Mouse (Mus musculus) CD4-positive, CD25-positive, alpha-beta regulatory T cell, adult 4 months (primary cell): ENCODE data around the gene Zfp704. TPM values are rescaled to one million over a fixed set of nuclear protein-coding genes. Genes with fewer than 3 reads are reported as not detected.

Experiments used
- ATAC-seq: one replicate; pipeline ENCODE4 v1.8.0; 2017
- polyA plus RNA-seq, 2 experiments: library from polyadenylated mRNA; unstranded; fragments of 100-300 nt; shearing (Covaris generic); gene quantifications; one replicate each; pipeline ENCODE4 v1.2.1; 2017

The Zfp704 gene
- polyA plus RNA-seq, 2 experiments from 2014 or later = 0.73 to 1.4 TPM

DNA sequence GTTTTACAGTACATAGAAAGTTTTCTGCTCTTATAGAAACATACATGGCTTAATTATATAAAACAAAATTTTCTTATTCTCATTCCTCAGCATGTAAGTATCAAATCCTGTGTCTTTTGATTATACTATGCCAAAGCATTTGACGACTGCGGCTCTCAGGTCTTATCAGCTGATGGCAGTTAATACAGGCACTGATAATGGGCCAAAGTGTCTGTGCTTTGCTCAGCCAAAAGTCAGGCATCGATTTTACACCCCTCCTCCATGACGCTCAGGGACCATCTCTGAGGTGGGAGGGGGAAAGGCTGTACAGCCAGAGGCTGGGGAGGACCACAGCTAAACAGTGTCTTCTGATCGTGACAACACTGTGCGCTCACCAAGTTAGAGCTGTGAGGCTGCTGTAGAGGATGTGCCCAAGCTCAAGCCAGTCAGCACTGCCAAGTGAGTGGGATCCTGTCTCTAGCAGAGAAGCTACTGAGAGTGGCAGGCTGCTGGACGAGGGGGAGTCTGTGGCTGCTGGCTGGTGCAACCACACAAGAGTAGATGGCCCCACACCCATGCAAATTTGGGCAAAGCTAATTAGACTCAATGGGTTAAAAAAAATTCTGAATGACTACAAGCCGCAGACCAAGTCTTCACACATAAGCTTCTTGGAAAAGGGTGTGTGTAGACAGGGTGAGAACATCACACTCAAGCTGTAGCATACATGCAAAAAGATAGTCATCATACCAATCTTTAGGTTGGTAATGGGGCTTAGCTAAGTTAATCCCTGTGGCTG lies 155.1 kb downstream of the Zfp704 start:
- ATAC-seq = no peak

DNA sequence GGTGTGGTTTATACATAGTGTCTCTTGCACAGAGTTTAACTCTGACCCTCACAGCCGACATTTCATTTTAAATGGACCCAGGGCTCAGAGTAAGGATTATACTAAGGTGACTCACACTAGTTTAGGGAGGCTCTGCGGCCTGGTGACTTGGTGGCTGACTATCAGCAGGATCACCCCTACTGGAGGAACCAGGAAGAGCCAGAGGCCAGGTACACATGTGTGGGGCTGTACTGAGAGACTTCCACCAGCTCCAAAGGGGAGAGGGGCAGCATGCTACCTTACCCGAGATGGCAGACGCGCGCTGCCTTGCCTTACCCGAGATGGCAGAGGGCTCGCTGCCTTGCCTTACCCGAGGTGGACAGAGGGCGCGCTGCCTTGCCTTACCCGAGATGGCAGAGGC lies 159.4 kb downstream of the Zfp704 start:
- no peak for ATAC-seq

DNA sequence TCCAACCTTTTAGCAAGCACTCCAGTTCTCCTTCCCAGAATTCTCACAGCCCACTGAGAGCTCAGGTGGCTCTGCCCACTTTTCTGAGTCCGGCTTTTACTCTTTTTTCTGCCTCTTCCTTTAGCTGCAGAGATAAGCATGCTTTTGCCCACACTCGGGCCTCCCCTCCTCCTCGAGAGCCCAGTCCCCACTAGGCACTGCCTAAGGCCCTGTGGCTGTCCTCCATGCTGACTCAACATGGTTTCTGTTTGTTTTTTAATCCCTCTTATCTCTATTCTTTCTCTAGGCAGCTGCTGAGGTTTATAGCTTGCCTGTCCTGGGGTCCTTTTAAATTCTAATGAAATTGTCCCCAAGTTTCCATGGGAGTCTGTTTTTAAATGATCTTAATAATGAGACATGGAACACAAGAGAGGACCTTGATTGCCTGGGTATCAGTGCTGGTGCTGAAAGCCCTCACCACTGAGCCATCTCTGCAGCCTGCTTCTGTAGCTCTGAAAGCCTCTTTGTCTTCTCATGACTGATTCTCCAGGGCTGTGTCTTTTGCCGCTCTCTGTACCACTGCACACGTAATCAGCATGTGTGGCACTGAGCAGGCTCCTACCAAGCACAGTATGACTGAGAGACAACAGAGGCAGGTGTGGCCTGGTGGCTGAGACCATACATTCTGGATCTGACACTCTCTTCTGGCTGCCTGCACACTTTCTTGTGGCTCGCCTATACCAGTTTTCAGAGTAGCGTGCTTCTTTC lies 160.5 kb downstream of the Zfp704 start:
- no peak for ATAC-seq

DNA sequence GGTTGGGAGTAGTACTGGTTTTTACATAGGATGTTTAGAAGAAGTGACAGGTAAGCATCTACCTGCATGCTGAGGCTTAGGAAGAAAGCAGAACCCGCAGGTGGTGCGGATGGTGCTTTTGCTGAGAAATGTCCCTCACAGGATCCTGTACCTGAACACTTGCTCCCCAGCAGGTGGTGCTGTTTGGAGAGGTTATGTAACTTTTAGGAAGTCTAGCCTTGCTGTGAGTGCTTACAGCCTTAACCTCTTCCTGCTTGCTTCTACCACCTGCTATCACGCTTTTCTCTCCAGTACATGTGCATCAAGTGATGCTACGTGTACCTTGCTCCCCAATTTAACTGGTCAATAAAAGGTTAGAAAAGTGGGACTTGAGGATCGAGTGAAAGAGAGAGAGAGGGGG lies 161.3 kb downstream of the Zfp704 start:
- ATAC-seq = no peak

DNA sequence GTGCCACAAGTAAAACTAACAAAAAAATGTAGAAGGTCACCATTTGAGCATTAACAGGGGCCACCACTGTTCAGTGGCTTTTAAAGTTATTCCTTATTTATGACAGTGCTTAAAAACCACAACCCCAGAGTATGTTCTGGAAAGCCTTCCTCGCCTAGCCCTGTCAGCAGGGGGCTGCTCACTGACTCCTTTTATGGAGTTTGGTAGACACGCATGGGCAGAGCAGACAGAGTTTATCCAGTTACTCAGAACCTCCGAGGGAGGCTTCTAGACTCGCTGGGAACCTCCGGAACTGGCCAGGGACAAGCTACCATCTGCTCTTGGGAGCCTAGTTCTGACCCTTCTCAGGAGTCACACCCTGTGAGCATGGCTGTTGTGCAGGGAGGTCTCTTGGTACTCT lies 165.3 kb downstream of the Zfp704 start:
- ATAC-seq = no peak

DNA sequence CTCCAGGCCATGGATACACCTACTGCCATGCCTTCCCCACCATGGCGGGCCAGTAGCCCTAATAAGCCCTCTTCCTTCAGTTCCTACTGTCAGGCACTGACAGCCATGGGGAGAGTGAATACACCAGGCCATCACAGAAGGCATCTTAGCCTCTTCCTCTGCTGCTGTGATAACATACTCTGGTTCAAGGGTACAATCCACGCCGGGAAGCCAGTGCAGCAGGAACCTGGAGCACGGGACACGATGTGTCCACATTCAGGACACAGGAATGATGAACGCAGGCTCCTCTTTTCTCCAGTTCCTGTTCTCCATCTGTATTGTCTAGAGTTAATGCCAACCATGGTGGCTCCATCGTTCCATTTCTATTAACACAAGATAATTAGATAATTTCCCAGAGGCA lies 165.9 kb downstream of the Zfp704 start:
- no peak for ATAC-seq

DNA sequence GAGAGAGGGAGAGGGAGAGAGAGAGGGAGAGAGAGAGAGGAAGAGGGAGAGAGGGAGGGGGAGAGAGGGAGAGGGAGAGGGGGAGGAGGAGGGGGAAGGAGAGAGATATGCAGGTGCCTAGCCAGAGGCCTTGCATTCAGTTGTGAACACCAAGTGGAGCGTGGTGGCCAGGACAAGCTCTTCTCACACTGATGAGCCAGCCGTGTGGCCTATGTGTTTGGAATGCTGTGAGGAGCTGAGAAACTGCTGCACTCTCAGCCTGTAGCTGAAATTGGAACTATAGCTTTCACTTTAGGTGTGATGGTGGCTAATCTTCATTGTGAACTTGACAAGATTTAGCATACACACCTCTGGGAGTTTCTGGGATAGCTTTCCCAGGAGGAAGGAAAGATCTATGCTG lies 166.4 kb downstream of the Zfp704 start:
- ATAC-seq = no peak

DNA sequence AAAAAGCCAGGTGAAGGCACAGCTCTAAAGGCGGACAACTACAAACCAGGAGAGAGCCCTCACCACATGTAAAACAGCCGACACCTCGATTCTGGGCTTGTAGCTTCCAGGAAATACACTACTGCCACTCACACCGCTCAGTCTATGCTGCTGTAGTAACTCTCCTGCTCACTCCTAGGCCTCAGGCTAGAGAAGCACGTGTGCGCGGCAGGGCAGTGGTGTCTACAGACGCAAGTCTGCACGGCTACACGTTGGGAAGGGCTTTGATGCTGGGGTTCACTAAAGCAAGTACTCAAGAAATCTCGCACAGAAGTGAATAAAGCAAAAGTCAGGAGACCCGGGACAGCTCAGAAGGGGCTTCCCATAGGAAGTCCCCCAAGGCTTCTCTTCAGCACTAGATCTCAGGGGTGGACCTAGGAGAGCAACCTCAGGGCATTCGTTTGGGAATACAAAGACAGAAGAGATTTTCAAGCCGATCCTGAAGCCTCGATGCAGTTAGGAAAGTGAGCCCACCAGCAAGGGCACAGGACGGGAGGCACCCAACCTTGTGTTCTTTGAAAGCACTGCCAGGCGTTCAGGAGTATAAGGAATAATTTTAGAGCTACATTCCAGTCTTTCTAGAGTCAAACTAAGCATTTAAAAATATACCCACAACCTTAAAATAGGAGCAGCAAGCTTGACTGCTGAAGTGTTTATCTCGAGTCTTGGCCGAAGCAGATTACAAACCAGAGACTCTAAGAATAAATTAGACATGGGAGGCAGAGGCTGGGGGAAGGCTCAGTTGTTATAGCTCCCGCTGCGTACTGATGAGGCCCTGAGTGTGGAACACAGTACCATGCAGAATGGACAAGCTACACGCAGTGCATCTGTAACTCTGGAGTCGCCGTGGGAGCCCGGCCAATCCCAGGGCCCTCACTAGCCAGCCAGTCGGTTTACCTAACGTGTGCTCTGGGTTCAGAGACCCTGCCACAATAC lies 168.0 kb downstream of the Zfp704 start:
- ATAC-seq = no peak

DNA sequence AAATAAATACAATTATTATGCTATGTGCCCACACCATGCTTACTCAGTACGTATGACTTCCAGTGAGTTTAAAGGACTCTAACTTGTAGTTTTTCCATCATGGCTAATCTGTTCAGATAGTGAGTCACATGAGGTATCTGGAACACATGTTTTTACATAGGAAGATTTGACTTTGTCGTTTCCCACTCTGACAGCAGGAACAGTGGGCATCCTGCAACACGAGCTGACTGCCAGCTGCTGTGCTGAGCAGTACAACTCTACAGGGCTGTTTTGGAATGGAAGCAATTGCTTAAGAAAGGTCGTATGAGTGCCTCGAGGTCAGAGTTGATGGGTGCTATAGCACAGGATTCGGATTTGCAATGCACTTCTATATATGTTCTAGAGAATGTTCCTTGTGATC lies 169.4 kb downstream of the Zfp704 start:
- no peak for ATAC-seq

DNA sequence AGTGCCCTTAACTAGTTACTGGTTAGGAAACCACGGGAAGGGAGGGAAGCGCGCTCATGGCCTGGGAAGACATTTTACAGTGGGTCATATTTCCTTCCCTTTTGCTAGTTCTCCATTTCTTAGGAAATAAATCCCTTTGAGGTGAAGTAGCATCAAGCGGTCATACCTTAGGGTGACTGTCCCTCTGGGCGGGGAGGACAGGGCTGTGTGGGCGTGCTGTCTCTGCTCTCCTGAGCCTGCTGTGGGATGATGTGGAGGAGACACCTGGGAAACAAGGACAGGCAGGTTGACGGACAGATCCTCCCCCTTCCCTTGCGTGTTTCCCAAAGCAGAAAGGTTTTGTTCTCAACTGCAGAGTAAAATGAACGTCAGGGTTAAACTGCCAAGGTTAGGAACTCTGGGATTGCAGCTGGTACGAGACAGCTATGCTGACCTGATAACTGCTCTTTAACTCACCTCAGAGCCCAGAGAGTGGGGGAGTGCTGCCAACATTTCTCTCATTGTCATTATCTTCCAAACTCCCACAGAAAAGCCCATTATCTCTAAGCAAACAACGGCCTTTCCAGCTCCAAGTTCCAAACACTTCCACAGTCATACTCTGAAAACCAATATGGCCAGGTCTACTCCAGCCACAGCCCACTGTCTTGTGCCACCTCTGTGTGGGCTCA lies 170.1 kb downstream of the Zfp704 start:
- ATAC-seq = no peak

DNA sequence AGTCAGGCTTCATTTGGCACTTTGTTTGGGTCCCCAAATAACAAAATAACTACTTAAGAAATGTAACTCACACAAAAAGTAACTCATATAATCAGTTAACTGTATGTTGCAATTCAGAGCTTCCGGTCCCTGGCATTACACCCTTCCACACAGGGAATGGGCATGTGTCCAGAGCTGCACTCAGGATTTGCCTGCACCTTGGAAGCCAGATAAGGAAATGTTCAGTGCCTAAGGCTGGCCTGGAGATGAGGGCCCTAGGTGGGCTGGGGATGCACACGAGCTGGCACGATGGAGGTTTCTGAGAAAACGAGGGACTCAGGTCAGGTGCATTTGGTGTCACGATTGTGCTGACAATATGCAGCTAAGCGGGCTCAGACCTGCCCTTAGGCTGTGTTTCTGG lies 173.6 kb downstream of the Zfp704 start:
- no peak for ATAC-seq

DNA sequence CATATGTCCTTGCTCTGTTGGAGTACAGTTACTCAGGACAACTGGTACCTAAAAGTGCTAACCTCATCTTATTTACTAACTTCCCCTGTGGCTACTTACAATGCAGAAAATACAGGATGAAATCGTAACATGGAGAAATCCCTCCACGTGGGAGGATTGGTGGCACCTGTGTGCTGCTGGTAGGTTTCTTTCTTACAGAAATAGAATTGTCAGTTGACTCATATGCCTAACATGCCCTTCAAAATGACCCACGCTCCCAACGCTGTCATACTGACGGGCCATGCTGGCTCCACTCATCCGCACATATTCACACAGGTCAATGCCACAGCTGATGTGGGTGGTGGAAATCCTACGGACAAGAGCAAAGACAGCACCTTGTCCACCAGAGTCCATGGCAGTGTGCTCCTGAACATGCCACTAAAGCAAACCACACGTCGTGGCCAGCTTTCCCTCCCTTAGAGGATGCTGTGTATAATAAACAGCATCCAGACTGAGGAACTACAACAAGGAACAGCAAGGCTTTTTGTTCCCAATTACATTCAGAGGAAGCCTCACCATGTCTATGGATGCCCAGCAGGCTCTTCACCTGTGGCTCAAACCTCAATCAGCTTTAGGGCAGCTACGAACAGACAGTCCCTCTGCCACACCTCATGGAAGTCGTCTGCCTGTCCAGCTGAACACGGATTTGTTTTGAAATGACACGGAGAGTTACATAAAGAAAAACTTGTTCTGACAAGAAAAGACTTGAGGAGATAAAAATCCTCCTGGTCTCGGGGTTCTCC lies 175.3 kb downstream of the Zfp704 start:
- ATAC-seq = no peak

DNA sequence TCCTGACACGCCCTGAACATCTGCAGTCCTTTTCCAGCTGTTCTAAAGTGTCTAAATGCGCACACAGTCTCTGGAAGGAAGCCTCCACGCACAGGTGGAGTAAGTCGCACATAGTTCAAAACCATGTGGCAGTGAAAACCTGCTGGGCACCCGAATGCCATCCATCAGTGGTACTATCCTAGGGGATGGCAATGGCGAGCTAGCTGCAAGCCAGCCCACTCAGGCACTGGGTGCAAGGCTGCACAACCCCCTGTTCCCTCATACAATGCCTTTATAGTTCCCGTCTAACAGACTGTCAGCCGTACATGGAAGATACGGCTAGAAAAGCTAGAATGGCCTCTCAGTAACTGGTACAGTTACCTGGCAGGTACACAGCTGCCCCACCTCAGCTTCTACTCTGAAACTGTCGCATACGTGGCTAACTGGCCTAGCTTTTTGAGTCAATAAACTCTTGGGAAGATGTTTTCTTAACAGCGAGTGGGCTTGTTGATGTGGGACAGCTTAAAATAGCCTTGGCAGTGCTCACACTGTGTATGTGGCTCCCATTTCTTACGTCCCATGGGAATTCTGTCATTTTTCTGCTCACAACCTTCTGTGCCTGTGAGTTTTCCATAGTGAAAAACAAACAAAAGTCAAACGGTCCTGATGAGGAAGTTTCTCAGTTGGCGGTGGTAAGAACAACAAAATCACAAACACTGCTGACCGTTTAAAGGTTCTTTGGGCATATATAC lies 176.9 kb downstream of the Zfp704 start:
- ATAC-seq = no peak

DNA sequence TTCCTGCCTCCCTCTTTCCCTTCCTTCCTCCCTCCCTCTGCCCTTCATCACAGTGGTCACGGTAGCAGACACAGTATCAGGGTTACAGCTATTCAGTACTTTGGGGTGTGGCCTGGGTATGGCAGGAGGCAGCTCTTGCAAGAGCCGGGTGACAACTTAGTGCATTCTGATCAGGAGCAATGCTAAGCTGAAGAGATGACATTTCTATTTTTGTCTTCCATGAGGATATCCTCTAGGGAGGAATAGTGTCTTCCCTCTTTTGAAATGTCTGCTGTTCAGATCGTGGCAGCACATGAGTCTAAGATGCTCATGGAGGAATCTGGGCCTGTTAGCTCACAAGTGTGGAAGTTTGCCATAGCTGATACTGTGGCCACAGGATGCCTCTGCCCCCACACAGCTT lies 177.7 kb downstream of the Zfp704 start:
- no peak for ATAC-seq

DNA sequence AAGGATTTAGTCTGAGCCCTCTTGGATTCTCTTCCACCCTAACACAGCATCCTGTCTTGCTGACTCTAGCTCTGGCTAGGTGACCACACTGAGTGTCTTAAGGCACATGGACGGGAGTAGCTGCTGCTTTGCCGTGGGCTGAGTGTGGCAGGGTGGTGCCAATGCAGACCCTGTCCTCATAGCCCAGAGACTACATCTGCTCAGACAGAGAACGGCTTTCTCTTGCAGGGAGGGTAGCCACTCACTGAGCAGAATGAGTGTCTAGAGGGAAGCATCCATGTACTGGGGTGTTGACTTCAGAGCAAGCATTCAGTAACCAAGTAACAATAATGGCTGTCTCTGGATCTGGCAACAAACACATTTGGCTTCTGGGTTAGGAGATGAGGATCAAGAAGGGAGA lies 179.9 kb downstream of the Zfp704 start:
- ATAC-seq = no peak

DNA sequence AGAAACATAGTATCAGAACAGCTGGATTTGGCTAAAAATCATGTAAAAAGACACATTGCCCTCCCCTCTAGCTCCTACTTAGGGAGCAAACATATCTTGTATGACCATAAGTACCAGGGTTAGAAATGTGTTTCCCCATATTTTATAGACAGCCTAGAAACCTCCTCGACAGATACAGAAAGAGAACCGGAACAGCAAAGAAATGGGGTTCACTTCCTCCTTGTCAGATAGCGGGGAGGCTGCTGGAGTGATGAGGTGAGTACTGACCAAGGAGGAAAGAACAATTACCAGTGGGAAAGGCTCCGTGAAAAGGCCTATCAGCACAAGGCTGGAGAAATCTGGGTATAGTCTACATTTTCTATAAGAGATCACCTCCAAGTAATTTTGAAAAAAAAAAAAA lies 182.1 kb downstream of the Zfp704 start:
- ATAC-seq = no peak

DNA sequence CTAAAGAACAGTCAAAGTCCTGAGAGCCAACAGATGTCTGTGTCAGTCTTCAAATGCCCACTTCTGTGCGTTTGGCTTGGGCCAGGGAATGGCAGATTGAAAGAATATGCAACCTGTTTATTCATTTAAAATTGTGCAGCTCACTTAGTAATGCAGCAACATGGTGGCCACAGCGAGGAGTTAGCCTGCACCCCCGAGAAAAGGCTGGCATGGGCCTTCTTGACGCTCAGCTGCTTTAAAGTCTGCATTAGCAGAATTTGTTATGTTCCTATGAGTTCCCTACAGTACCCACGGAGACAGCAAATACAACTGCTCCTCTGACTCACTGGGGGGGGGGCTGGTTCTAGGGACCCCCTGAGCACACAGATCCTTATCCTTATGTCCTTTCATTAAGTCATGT lies 184.2 kb downstream of the Zfp704 start:
- ATAC-seq = no peak

DNA sequence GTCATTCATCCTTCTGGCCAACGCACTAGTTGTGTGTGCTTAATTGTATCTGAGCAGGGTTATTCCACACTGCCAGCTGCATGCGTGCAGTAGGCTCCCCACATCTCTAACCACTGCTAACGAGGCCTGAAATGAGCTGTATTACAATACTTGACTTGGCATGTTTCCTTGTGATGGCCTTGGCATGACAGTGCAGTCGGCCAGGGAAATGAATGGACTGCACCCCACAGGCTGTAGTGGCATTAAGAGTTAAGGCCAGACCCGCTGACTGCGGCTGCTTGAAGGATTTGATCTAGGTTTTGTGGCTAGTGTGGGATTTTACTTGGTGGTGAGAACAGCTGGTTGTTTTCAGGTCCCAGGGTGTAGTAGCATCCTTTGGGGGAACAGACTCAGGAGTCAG lies 185.2 kb downstream of the Zfp704 start:
- ATAC-seq = no peak

DNA sequence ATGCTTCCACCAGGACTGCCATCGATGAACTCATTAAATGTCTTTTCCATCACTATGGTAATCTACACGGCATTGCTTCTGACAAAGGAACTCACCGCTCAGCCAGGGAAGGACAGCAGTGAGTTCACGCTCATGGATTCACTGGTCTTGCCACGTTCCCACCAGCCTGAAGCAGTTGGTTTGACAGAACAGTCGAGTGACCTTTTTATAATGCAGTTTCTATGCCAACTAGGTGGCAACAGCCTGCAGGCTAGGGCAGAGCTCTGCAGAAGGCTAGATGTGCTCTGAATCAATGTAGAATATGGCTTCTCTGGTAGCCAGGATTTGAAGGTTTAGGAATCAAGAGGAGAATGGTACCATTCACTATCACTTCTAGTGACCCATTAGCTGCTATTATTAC lies 186.2 kb downstream of the Zfp704 start:
- no peak for ATAC-seq

DNA sequence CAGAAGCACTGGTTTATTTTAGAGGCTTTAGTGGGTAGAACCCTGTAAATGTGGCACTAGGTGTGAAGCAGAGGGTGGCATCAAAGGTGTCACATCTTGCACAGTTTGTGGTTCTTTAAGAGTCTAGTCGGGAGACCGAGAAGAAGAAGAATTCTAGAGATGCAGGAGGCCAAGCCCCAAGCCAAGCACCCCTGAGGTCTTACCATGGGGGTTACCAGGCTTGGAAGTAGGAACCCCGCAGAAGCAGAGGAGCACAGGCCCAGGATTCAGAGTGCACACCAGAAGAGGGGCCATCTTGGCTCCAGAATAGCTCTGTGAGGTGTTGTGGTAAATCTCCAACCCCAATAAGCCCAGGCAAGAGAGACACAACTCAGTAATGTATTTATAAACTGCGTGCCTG lies 201.0 kb downstream of the Zfp704 start:
- ATAC-seq = no peak

DNA sequence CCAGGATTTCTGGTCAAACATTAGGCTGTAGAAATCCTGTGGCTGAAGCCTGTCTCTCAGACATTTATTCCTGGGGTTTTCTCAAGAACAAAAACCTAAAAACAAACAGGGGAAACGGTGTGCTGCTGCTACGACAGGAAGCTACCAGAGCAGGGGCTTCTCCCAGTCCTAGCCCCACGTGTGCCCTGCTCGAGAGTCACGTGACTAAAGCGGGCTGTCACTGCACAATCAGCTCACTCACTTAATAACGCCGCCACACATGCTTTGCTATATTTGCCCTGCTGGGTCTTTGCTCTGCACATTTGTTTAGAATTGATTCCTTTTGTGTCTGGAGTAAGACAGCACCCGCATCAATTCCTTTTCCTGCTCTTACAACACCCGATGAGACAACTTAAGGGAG lies 202.1 kb downstream of the Zfp704 start:
- ATAC-seq = peak; percentile 35
